Mouse (Mus musculus): ENCODE results near the gene 2210408I21Rik. TPM values are rescaled to one million over a fixed set of nuclear protein-coding genes. Genes with fewer than 3 reads are reported as not detected.
A peak's percentile ranks its signal among the peaks of the same experiment; 100 is the strongest.
"Not testable (repeated sequence)": the region's sequence is repeated elsewhere in the genome, so short reads cannot be mapped to it uniquely, and the experiment has no call there.

2210408I21Rik gene
- 8.0 and 10.8 TPM in 2 replicates for polyA plus RNA-seq (2015; fragmentation: Nextera tagmentation; extraction: Ambion mirVana)

GRCm38 (mm10) chr13:77134931-77135620 is at the start of gene 2210408I21Rik, which contains the start of gene Slf1:
Gene 2210408I21Rik, plus strand, starts transcription at chr13:77135540.
Gene Slf1, minus strand, starts transcription at chr13:77135473.
- Histone ChIP-seq H3K27ac (peak within 1 kb of the TSS; percentile 96), H3K4me3 (replicated peaks) (peak within 1 kb of the TSS; percentile 96), H3K4me1 (peaks cover 5% of the 10 kb centered on the region; the same call in 1 of the 2 replicates), H3K9me3 (replicated peaks) (no peaks in the 10 kb centered on the region), H3K27me3 (no peaks in the 10 kb centered on the region), H3K36me3 (no peaks in the 10 kb centered on the region), H3K4me2 (peak within 1 kb of the TSS; percentile 59), H3K9ac (peak within 1 kb of the TSS; percentile 97)
- WGBS = 0% methylated on average over 65 of the region's 65 CpGs
- peak; percentile 99 for ATAC-seq (replicated peaks; ENCODE audit: low FRiP score)

GRCm38 (mm10) chr13:77092876-77093275 is 42.5 kb upstream of the 2210408I21Rik start:
- not testable (repeated sequence) for H3K4me2 ChIP-seq; H3K27ac ChIP-seq; H3K9ac ChIP-seq; ATAC-seq (replicated peaks; ENCODE audit: low FRiP score); H3K4me1 ChIP-seq; H3K9me3 ChIP-seq (replicated peaks); H3K27me3 ChIP-seq; H3K4me3 ChIP-seq (replicated peaks)
- peaks cover 31% of the 10 kb centered on the region; the same call in 1 of the 2 replicates for H3K36me3 ChIP-seq
- WGBS = 100% methylated on average over 1 of the region's 1 CpGs

- Histone ChIP-seq H3K4me2 (no peak overlapping the region), H3K9ac (no peak overlapping the region), H3K27me3 (no peaks in the 10 kb centered on the region), H3K27ac (no peak overlapping the region), H3K9me3 (replicated peaks) (no peaks in the 10 kb centered on the region), H3K36me3 (peaks cover 9% of the 10 kb centered on the region), H3K4me3 (replicated peaks) (no peak overlapping the region), H3K4me1 (no peaks in the 10 kb centered on the region)
- no peak for ATAC-seq (replicated peaks; ENCODE audit: low FRiP score)
Measured at GRCm38 (mm10) chr13:77107734-77108133, 27.6 kb upstream of the 2210408I21Rik start.

- H3K36me3 ChIP-seq = 0 out of 2 replicates have a peak, but pooled peaks cover 10% of the 10 kb centered on the region
- H3K9me3 ChIP-seq (replicated peaks) = no peaks in the 10 kb centered on the region
- H3K27ac ChIP-seq = no peak overlapping the region
- H3K27me3 ChIP-seq = no peaks in the 10 kb centered on the region
- H3K4me1 ChIP-seq = no peaks in the 10 kb centered on the region
- H3K9ac ChIP-seq = no peak overlapping the region
- H3K4me3 ChIP-seq (replicated peaks) = no peak overlapping the region
- ATAC-seq (replicated peaks; ENCODE audit: low FRiP score) = no peak
- no peak overlapping the region for H3K4me2 ChIP-seq
- 91% methylated on average over 4 of the region's 4 CpGs for WGBS
Measured at GRCm38 (mm10) chr13:77118695-77119094, 16.6 kb upstream of the 2210408I21Rik start.

- H3K4me3 ChIP-seq (replicated peaks) = no peak overlapping the region
- H3K9me3 ChIP-seq (replicated peaks) = no peaks in the 10 kb centered on the region
- H3K27me3 ChIP-seq = no peaks in the 10 kb centered on the region
- H3K9ac ChIP-seq = no peak overlapping the region
- no peak for ATAC-seq (replicated peaks; ENCODE audit: low FRiP score)
- 96% methylated on average over 3 of the region's 3 CpGs for WGBS
- H3K4me2 ChIP-seq = no peak overlapping the region
- no peaks in the 10 kb centered on the region for H3K4me1 ChIP-seq
- no peak overlapping the region for H3K27ac ChIP-seq
- H3K36me3 ChIP-seq = peaks cover 20% of the 10 kb centered on the region
Measured at GRCm38 (mm10) chr13:77125159-77125558, 10.2 kb upstream of the 2210408I21Rik start.

GRCm38 (mm10) chr13:77128240-77128639 is 7.1 kb upstream of the 2210408I21Rik start:
- 79% methylated on average over 2 of the region's 2 CpGs for WGBS
- H3K4me3 ChIP-seq (replicated peaks) = no peak overlapping the region
- H3K27me3 ChIP-seq = no peaks in the 10 kb centered on the region
- H3K9ac ChIP-seq = no peak overlapping the region
- no peak overlapping the region for H3K27ac ChIP-seq
- H3K4me2 ChIP-seq = no peak overlapping the region
- ATAC-seq (replicated peaks; ENCODE audit: low FRiP score) = no peak
- no peaks in the 10 kb centered on the region for H3K9me3 ChIP-seq (replicated peaks)
- H3K36me3 ChIP-seq = peaks cover 16% of the 10 kb centered on the region
- no peaks in the 10 kb centered on the region for H3K4me1 ChIP-seq

- no peak overlapping the region for H3K9ac ChIP-seq
- no peaks in the 10 kb centered on the region for H3K9me3 ChIP-seq (replicated peaks)
- H3K36me3 ChIP-seq = no peaks in the 10 kb centered on the region
- 76% methylated on average over 2 of the region's 2 CpGs for WGBS
- 0 out of 2 replicates have a peak, but pooled peaks cover 1% of the 10 kb centered on the region for H3K4me1 ChIP-seq
- H3K4me3 ChIP-seq (replicated peaks) = no peak overlapping the region
- H3K27ac ChIP-seq = no peak overlapping the region
- no peak for ATAC-seq (replicated peaks; ENCODE audit: low FRiP score)
- no peak overlapping the region for H3K4me2 ChIP-seq
- no peaks in the 10 kb centered on the region for H3K27me3 ChIP-seq
Measured at GRCm38 (mm10) chr13:77131132-77131531, 4.2 kb upstream of the 2210408I21Rik start.

- Histone ChIP-seq H3K27me3 (no peaks in the 10 kb centered on the region), H3K4me2 (peak overlapping the region; percentile 59), H3K4me1 (peaks cover 5% of the 10 kb centered on the region; the same call in 1 of the 2 replicates), H3K36me3 (no peaks in the 10 kb centered on the region), H3K4me3 (replicated peaks) (peak overlapping the region; percentile 96), H3K27ac (peak overlapping the region; percentile 96), H3K9ac (peak overlapping the region; percentile 44; the same call in 1 of the 2 replicates), H3K9me3 (replicated peaks) (no peaks in the 10 kb centered on the region)
- ATAC-seq (replicated peaks; ENCODE audit: low FRiP score) = peak; percentile 85; the same call in 1 of the 2 replicates
- 0% methylated on average over 11 of the region's 11 CpGs for WGBS
Measured at GRCm38 (mm10) chr13:77135621-77135981, 261 bp downstream of the 2210408I21Rik start.

- 89% methylated on average over 2 of the region's 2 CpGs for WGBS
- no peak overlapping the region for H3K4me3 ChIP-seq (replicated peaks)
Measured at GRCm38 (mm10) chr13:77140890-77141289, 5.5 kb downstream of the 2210408I21Rik start.

GRCm38 (mm10) chr13:77177931-77178330 is 42.6 kb downstream of the 2210408I21Rik start:
- H3K4me3 ChIP-seq (replicated peaks) = no peak overlapping the region
- no peaks in the 10 kb centered on the region for H3K36me3 ChIP-seq
- no peaks in the 10 kb centered on the region for H3K27me3 ChIP-seq
- H3K27ac ChIP-seq = no peak overlapping the region
- H3K9me3 ChIP-seq (replicated peaks) = no peaks in the 10 kb centered on the region
- no peak for ATAC-seq (replicated peaks; ENCODE audit: low FRiP score)
- H3K4me2 ChIP-seq = no peak overlapping the region
- no peak overlapping the region for H3K9ac ChIP-seq
- no peaks in the 10 kb centered on the region for H3K4me1 ChIP-seq

More at GRCm38 (mm10) chr13:77140890-77141289, 5.5 kb downstream of the 2210408I21Rik start:
- Histone ChIP-seq H3K4me2 (no peak overlapping the region), H3K27ac (no peak overlapping the region), H3K36me3 (no peaks in the 10 kb centered on the region), H3K4me1 (peaks cover 5% of the 10 kb centered on the region; the same call in 1 of the 2 replicates), H3K9me3 (replicated peaks) (no peaks in the 10 kb centered on the region), H3K9ac (no peak overlapping the region), H3K27me3 (no peaks in the 10 kb centered on the region)
- ATAC-seq (replicated peaks; ENCODE audit: low FRiP score) = no peak

- Histone ChIP-seq H3K4me1 (no peaks in the 10 kb centered on the region), H3K27ac (no peak overlapping the region), H3K9me3 (replicated peaks) (no peaks in the 10 kb centered on the region), H3K4me3 (replicated peaks) (no peak overlapping the region), H3K27me3 (no peaks in the 10 kb centered on the region), H3K36me3 (no peaks in the 10 kb centered on the region), H3K9ac (no peak overlapping the region), H3K4me2 (no peak overlapping the region)
- 91% methylated on average over 8 of the region's 8 CpGs for WGBS
- ATAC-seq (replicated peaks; ENCODE audit: low FRiP score) = no peak
Measured at GRCm38 (mm10) chr13:77190606-77191005, 55.3 kb downstream of the 2210408I21Rik start.

GRCm38 (mm10) chr13:77192201-77192600 is 56.9 kb downstream of the 2210408I21Rik start:
- no peak overlapping the region for H3K4me2 ChIP-seq
- no peak overlapping the region for H3K9ac ChIP-seq
- WGBS = 91% methylated on average over 2 of the region's 2 CpGs
- H3K27me3 ChIP-seq = no peaks in the 10 kb centered on the region
- H3K4me1 ChIP-seq = no peaks in the 10 kb centered on the region
- ATAC-seq (replicated peaks; ENCODE audit: low FRiP score) = no peak
- H3K27ac ChIP-seq = no peak overlapping the region
- H3K4me3 ChIP-seq (replicated peaks) = no peak overlapping the region
- H3K36me3 ChIP-seq = no peaks in the 10 kb centered on the region
- no peaks in the 10 kb centered on the region for H3K9me3 ChIP-seq (replicated peaks)
